Mouse (Mus musculus) hindbrain, embryonic 14.5 days (tissue): ENCODE measurements at regions not wholly inside any gene's neighbourhood (a gene's known extent, or its start where the extent isn't known, plus 50 kb on each side); places are given as distances from the start of the nearest gene placed in this dataset.

ENCODE experiments used
- ATAC-seq: fragments of 200-750 bp; cut with Nextera tagmentation; 2 replicates; pipeline ENCODE4 v1.8.0; 2017; ENCODE audit warnings: moderate number of reproducible peaks, mild to moderate bottlenecking, moderate TSS enrichment, moderate library complexity; ENCODE audit not compliant: low FRiP score
- DNase-seq: peaks from one replicate; pipeline ENCODE4 v3.0.0-alpha.2; 2015; ENCODE audit warnings: low spot score
- H3K27ac ChIP-seq: fragments of 300-500 bp; sonication (generic); 2 replicates; pipeline ENCODE4 v1.5.1; 2014; ENCODE audit warnings: mild to moderate bottlenecking, moderate library complexity
- H3K27me3 ChIP-seq: fragments of 300-500 bp; sonication (generic); 2 replicates; pipeline ENCODE4 v1.6.1; 2014; ENCODE audit warnings: mild to moderate bottlenecking, low read length, mixed read lengths; ENCODE audit not compliant: control insufficient read depth, insufficient read depth
- H3K36me3 ChIP-seq: fragments of 300-500 bp; sonication (generic); replicated peaks from 2 replicates; pipeline ENCODE4 v1.6.1; 2014; ENCODE audit not compliant: control insufficient read depth, insufficient read depth
- H3K4me1 ChIP-seq: fragments of 300-500 bp; sonication (generic); replicated peaks from 2 replicates; pipeline ENCODE4 v1.6.1; 2014; ENCODE audit warnings: antibody characterized with exemption, low read length, mixed read lengths; ENCODE audit not compliant: control insufficient read depth, insufficient read depth
- H3K4me2 ChIP-seq: fragments of 300-500 bp; sonication (generic); replicated peaks from 2 replicates; pipeline ENCODE4 v1.6.1; 2014; ENCODE audit warnings: mild to moderate bottlenecking, moderate library complexity
- H3K4me3 ChIP-seq: fragments of 300-500 bp; sonication (generic); replicated peaks from 2 replicates; pipeline ENCODE4 v1.5.1; 2014; ENCODE audit warnings: mild to moderate bottlenecking, low read length
- H3K9ac ChIP-seq: fragments of 300-500 bp; sonication (generic); 2 replicates; pipeline ENCODE4 v1.6.1; 2014
- H3K9me3 ChIP-seq: fragments of 300-500 bp; sonication (generic); 2 replicates; pipeline ENCODE4 v1.6.1; 2016; ENCODE audit warnings: low read length; ENCODE audit not compliant: control insufficient read depth
- WGBS: fragments of 180-500 bp; shearing (Covaris S2); extraction: QIAGEN DNeasy Blood & Tissue Kit; methylation state at CpG from one replicate; pipeline ENCODE4 v1.1.7; 2014; 5-methylcytosine and 5-hydroxymethylcytosine counted together

GRCm38 (mm10) chr2:8690846-8691643 is 1181.7 kb upstream of the Celf2 start:
- ATAC-seq (0 out of 2 replicates have a peak, but pooled peaks have one; percentile 37), DNase-seq (no peak)
- Histone ChIP-seq H3K27me3 (no peaks in the 10 kb centered on the region), H3K9ac (no peak overlapping the region), H3K36me3 (no peaks in the 10 kb centered on the region), H3K4me1 (no peaks in the 10 kb centered on the region), H3K4me2 (no peak overlapping the region), H3K27ac (no peak overlapping the region), H3K4me3 (no peak overlapping the region), H3K9me3 (no peaks in the 10 kb centered on the region)
- 41% methylated on average over 8 of the region's 8 CpGs for WGBS

DNA sequence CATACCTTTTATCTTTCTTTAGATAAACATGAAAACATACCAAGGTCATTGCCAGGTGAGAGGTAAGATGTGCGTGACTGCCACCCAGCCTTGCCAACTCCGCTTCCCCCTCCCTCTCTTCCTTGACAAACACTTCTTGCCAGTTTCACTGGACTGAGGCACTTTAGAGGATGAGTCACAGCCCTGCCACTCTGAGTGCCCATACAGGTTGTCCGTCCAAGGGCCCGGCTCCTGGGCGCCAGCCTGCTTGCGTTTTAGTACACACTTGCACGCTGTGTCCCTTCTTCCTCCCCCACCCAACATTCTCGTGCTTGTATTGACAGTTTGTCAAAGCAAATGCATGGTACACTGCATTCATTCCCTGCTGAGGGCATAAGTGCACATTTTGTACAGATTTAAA is 1151.7 kb upstream of the 4930412O13Rik start:
- no peak overlapping the region for H3K4me2 ChIP-seq
- H3K27me3 ChIP-seq = no peaks in the 10 kb centered on the region
- H3K36me3 ChIP-seq = no peaks in the 10 kb centered on the region
- 76% methylated on average over 8 of the region's 8 CpGs for WGBS
- H3K4me3 ChIP-seq = no peak overlapping the region
- H3K9me3 ChIP-seq = no peaks in the 10 kb centered on the region
- H3K9ac ChIP-seq = no peak overlapping the region
- H3K4me1 ChIP-seq = no peaks in the 10 kb centered on the region
- DNase-seq = no peak
- no peak for ATAC-seq
- H3K27ac ChIP-seq = no peak overlapping the region

- no peak overlapping the region for H3K4me2 ChIP-seq
- no peaks in the 10 kb centered on the region for H3K4me1 ChIP-seq
- no peaks in the 10 kb centered on the region for H3K36me3 ChIP-seq
- H3K9me3 ChIP-seq = no peaks in the 10 kb centered on the region
- ATAC-seq = peak; percentile 62; the same call in 1 of the 2 replicates
- H3K27ac ChIP-seq = no peak overlapping the region
- WGBS = 9% methylated on average over 1 of the region's 1 CpGs
- H3K9ac ChIP-seq = no peak overlapping the region
- no peaks in the 10 kb centered on the region for H3K27me3 ChIP-seq
- peak; percentile 82 for DNase-seq
- no peak overlapping the region for H3K4me3 ChIP-seq
Measured at GRCm38 (mm10) chr2:8754142-8754541, 1126.9 kb upstream of the 4930412O13Rik start.

DNA sequence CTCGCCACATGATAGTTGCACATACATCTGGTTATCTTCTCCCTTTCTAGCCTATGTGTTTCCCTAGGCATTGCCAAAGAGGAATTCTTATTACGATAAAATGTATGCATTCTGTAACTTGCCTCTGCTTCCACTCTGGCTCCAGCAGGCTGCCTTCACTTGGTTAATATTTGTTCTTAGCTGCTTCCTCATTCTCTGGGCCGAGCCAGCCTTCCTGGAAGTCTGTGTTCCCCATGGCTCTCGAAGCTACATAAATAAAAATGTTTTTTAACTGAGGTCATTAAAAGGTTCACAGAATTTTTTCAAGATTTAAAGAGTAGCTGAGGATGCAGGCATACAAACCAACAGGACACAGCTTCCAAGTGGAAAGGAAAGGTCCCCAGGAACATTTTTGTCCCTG is 1124.5 kb upstream of the 4930412O13Rik start:
- Histone ChIP-seq H3K27ac (no peak overlapping the region), H3K4me3 (no peak overlapping the region), H3K9me3 (no peaks in the 10 kb centered on the region), H3K4me2 (no peak overlapping the region), H3K27me3 (no peaks in the 10 kb centered on the region), H3K36me3 (no peaks in the 10 kb centered on the region), H3K4me1 (no peaks in the 10 kb centered on the region), H3K9ac (no peak overlapping the region)
- WGBS = 77% methylated on average over 4 of the region's 4 CpGs
- ATAC-seq (no peak), DNase-seq (no peak)

DNA sequence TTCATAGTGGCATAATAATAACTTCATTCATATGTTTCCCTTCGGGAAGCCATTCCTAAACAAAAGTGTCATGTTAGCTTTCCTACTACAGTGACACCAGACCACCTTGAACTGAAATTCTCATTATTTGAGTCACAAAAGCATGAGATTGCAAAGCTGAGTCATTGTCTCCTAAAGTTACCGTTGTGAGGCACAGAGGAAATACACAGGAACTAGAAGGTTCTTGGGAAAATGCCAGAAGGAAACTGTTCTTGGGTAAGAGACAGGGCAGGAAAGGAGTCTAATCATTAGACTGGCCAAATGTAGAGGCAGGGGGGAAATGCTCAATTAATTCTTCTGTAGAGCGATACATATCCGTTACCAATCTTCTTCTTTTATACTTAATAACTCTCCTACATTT is 1110.4 kb upstream of the 4930412O13Rik start:
- no peak overlapping the region for H3K27ac ChIP-seq
- no peak overlapping the region for H3K4me3 ChIP-seq
- WGBS = 86% methylated on average over 4 of the region's 4 CpGs
- H3K4me1 ChIP-seq = no peaks in the 10 kb centered on the region
- no peaks in the 10 kb centered on the region for H3K27me3 ChIP-seq
- no peaks in the 10 kb centered on the region for H3K36me3 ChIP-seq
- no peaks in the 10 kb centered on the region for H3K9me3 ChIP-seq
- DNase-seq (no peak), ATAC-seq (no peak)
- no peak overlapping the region for H3K9ac ChIP-seq
- no peak overlapping the region for H3K4me2 ChIP-seq

DNA sequence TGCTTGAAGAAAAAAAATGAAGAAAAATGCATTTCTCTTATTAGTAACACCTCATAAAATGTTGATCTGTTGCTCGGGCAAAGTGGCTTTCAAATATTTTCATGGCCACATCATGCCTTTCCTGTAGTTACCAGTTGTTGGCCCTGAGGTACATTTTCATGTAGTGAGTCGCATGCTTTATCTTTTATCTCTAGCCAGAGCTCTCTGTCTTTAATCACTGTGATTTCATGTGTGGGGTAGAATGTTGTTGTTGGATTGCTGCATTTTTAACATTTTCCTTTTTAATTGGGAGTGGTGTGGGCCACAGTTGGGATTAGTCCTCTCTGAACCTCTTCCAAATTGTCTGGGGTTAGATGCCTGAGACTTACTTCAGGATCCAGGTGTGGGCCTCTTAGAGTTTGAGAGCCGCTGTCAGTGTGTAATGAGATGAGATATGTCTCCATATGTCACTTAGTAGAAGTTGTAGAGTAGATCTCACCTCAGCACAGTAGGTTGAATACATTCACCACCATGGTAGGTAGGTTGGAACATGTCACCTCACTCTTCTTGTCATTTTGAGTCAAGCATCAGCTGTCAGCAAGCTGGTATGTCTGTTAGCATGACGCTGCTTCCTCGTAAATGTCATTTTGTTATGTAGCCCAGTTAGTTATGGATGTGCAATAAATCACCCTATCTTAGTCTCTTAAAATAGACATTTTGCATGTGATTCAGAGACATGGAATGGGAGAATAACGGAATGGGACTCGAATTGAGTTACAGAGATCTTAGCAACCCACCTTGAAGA is 1099.7 kb upstream of the 4930412O13Rik start:
- no peak overlapping the region for H3K27ac ChIP-seq
- ATAC-seq = no peak
- no peaks in the 10 kb centered on the region for H3K4me1 ChIP-seq
- 90% methylated on average over 7 of the region's 7 CpGs for WGBS
- no peaks in the 10 kb centered on the region for H3K27me3 ChIP-seq
- no peak overlapping the region for H3K4me3 ChIP-seq
- DNase-seq = no peak
- H3K4me2 ChIP-seq = no peak overlapping the region
- H3K9me3 ChIP-seq = no peaks in the 10 kb centered on the region
- H3K9ac ChIP-seq = no peak overlapping the region
- no peaks in the 10 kb centered on the region for H3K36me3 ChIP-seq

DNA sequence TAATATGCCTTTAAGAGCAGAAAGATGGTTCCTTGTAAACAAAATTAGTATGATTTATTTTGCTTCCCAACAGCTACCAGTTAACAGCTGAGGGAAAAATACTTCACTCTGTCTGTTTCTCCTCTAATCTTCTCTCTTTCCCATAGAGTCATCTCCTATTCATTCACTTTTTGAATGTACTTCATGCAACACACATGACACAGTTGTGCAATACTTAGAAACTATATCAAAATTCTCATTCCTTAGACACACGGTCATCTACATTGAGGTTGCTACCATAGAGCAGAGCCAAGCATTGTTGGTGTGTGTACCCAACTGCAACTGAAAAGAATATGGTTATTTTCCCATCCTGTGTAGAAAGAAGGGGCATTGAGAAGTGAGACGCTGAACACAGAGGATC is 1098.8 kb upstream of the 4930412O13Rik start:
- no peak overlapping the region for H3K9ac ChIP-seq
- ATAC-seq (no peak), DNase-seq (no peak)
- no peaks in the 10 kb centered on the region for H3K27me3 ChIP-seq
- H3K4me3 ChIP-seq = no peak overlapping the region
- no peaks in the 10 kb centered on the region for H3K4me1 ChIP-seq
- H3K27ac ChIP-seq = no peak overlapping the region
- no peak overlapping the region for H3K4me2 ChIP-seq
- H3K9me3 ChIP-seq = no peaks in the 10 kb centered on the region
- WGBS = 89% methylated on average over 2 of the region's 2 CpGs
- H3K36me3 ChIP-seq = no peaks in the 10 kb centered on the region

- no peak overlapping the region for H3K4me3 ChIP-seq
- ATAC-seq = no peak
- 45% methylated on average over 3 of the region's 3 CpGs for WGBS
- no peaks in the 10 kb centered on the region for H3K4me1 ChIP-seq
- H3K9me3 ChIP-seq = no peaks in the 10 kb centered on the region
- no peak overlapping the region for H3K9ac ChIP-seq
- H3K4me2 ChIP-seq = no peak overlapping the region
- no peak for DNase-seq
- H3K27me3 ChIP-seq = no peaks in the 10 kb centered on the region
- no peak overlapping the region for H3K27ac ChIP-seq
- no peaks in the 10 kb centered on the region for H3K36me3 ChIP-seq
Measured at GRCm38 (mm10) chr2:8802061-8802460, 1079.0 kb upstream of the 4930412O13Rik start.

GRCm38 (mm10) chr2:8809609-8810008 is 1071.4 kb upstream of the 4930412O13Rik start:
- no peak overlapping the region for H3K9ac ChIP-seq
- no peak overlapping the region for H3K4me3 ChIP-seq
- H3K4me1 ChIP-seq = no peaks in the 10 kb centered on the region
- H3K4me2 ChIP-seq = no peak overlapping the region
- 95% methylated on average over 4 of the region's 4 CpGs for WGBS
- H3K36me3 ChIP-seq = no peaks in the 10 kb centered on the region
- ATAC-seq = no peak
- H3K9me3 ChIP-seq = no peaks in the 10 kb centered on the region
- no peak for DNase-seq
- H3K27ac ChIP-seq = no peak overlapping the region
- H3K27me3 ChIP-seq = no peaks in the 10 kb centered on the region
